Mouse (Mus musculus) right cerebral cortex, adult 18-20 months (tissue): Measurements from ENCODE around the gene Atp6v0a4.

Source experiments
- DNase-seq: peaks from one replicate; pipeline ENCODE4 v3.0.0; 2022; ENCODE audit warnings: mixed read lengths

Atp6v0a4 gene

DNA sequence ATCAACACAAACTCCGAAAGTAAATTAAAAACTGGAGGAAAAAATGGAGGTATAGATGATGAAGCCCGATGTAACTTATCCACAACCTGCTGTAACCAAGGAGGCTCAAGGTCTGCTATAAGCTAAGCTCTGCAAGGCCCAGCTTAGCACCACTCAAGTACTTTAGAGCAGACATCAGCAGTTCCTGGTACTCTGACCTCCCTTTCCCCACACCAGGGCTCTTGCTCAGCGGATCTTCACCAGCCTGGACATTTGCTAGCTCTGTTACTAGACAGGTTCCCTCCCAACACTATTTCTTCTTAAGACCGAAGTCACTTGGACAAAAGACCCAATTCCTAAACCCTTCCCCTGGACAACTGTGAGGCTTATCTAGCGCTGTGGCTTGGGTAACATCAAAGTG is 496 bp upstream of the Atp6v0a4 start:
- DNase-seq = no peak

DNA sequence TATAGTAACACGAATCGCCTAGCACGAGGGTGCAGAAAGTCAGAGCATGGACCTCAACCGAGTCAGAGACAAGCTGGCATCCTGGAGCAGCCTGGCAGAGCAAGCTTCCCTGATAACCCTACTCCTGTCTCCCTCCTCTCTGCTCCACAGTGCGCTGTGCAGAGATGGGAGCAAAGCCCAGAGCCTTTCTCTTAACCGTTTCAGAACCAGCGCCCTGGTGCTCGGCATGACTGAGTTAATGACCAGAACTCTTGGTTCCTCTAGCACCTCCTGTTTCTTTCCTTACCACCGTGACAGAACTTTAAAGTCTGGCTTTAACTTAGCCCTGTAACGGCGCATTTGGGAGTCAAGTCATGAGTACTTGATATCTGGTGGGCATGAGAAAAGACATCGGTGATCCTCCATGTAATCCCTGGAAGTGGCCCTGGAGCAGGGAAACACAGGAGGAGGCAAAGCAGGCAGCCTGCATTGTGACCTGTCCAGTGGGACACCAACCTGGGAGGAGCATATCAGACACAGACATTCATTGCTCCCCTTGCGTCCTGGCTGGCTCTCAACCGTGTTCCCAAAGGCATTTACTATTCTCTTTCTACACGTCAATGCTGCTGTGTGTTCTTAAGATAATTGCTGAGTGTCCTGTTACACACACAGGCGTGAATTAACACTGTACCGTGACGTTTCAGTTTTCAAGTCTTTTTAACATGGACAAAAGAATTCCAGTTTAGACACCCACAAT is 747 bp downstream of the Atp6v0a4 start:
- DNase-seq = no peak

DNA sequence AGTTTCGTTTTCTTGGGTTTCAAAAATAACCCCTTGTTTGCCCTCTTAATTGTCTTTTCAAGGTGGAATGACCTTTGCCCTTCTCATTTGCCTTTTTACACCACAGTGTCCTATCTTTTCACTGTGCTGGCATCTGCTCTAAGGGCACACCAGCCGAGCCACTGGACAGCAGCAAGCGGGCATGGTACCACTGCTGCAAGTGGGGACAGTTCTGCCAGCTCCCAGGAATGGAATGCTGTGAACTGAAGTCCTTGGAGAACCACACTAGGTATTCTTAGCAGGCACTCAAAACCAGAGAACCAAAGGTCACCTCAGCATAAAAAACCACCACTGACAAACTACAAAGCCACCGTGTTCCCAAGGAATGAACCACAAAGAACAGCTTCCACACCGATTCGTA is 1.6 kb downstream of the Atp6v0a4 start:
- no peak for DNase-seq

DNA sequence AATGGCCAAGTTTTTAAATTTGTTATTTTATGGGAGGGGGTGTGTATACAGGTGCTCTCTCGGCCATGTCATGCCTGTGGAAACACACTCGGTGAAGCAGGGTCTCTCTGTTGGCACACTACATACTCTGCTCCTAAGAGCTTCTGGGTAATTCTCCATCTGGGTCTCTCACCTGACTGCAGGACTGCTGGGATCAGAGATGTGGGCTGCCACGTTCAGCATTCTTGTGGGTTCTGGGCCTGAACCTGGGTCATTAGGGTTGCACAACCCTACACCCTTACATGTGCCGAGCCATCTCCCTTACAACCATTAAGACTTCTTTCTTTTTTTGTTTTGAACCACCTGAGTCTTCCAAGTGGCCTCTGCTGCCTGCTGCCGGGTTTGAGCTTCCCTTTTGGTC is 2.5 kb downstream of the Atp6v0a4 start:
- DNase-seq = no peak

DNA sequence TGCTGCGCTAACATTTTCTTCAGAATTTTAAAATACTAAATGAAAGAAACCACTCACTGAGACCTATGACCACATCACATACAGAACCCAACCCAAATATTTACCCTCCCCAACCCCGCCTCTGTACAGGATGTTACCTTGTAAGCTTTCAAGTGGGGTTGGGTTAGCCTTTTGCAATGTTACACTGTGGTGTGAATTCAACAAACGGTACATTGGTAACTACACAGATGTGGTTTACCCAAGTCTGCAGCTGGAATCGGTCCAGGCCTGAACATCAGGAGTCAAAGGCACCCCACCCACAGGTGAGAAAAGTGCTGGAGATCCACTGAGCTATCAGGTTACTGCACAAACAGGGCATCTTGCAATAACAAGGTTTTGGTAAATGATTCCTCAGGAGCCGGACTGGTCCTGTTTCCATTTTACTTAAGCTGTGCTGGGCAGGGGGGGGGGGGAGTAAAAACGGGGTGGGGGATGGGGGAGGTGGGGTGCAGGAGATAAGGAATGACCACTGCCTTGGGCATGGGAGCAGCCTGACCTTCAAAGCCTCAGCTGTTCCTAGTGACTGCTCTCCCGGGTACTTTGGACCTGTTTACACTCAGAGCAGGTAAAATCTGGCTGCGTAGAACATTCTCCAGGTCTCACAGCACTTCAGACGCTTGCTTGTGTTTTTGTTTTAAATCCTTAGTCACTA is 3.6 kb downstream of the Atp6v0a4 start:
- DNase-seq = no peak

DNA sequence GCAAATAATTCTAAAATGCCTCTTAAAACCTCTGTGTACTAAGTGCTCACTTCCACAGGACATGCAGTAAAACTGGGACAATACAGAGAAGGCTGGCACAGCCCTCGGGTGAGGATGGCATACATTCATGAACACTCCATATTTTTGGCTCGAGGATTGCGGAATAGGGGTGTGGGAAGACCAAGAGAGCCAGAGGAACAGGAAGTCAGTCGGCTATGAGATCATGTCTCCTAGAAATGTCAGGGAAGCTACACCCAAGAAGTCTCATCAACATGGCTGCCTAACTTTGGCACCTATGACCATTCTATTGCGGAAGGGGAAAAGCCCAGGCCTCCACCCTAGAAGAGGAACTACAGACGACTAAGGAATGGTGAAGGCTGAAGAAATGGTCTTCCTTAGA is 6.0 kb downstream of the Atp6v0a4 start:
- no peak for DNase-seq

DNA sequence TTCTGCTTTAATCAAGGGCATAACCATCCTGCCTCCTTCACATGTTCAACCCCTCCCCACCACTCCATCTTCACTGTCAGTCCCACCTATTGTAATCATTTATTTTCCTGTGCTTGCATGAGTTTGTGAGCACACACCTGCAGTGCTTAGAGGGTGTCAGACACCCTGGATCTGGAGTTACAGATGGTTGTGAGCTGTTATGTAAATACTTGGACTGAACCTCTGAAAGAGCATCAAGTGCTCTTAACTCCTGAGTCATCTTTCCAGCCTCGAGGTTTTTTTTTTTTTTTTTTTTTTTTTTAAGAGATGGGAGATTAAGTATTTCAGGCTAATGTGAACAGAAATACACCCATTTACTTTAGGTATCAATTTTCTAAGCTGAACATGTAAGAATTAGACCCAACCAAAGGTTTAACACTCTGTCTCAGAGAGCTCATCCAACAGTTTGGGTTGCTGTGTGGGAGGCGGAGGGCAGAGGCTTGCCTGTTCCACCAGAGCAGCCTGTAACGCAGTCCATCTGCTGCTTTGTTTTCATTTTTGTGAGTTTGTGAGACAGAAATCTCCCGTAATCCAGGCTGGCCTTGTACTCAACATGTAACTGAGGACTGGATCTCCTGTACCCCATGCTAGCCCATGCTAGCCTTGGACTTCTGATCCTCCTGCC is 8.1 kb downstream of the Atp6v0a4 start:
- peak; percentile 56 for DNase-seq

DNA sequence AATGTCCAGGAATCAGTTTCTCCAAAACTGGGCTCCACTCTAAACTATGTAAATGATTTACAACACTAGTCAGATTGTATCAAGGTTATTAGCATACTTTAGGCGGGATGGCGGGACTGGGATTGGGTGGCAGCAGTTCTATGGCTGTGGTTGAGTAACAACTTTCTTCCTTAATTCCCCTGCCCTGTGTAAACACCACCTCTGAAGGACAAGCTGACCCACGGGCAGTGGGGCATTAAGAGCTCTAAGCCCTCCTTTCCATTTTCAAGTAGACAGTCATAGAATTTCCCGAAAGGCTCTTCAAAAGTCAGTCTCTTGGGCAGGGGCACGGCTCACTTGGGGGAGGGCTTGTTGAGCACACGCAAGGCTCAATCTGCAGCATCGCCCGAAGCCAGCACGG is 13.5 kb downstream of the Atp6v0a4 start:
- DNase-seq = no peak

DNA sequence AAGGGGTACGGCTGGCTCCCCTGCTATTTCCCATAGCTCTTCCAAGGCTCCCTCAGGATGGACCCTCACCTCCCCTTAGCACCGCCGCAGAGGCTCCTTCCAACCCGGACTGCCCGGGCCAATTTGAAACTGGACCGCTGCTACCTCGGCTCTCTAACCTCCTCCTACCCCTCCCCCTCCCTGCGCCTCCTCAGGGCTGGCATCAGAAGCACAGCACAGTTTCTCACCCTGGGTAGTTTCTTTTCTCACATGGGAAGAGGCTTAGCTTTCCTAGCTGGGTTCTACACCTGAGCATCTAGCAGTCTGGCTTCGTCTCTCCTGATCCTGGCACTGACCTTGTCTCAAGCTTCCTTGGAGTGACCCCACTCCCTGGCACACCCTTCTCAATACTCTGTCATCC is 14.5 kb downstream of the Atp6v0a4 start:
- DNase-seq = no peak

DNA sequence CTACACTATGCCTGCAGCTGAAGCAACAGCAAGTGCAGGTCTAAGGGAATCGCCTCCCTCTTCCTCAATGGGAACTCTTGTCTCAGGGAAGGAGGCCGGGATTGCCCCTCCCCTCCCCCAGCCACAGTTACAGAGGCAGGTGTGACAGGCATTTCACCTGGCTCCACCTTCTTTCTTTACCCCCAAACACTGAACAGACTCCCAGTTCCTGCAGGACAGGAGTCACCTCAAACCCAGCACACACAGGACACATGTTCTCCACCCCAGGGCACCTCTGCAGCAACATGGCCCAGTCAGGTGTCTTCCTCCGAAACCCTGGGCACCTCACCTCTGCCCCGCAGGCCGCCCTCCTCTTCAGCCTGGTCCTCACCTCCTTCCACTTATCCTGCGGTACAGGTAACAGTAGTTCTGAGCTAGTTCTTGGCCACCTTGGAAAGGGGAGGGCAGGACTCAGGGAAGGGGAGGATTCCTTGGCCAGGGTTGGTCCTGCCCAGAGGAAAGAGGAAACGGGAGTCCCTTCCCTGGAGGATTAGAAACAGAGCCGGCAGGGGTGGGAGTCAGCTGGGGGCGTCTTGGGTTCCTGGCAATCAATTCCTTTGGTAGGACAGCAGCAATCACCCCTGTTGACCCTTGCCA is 15.1 kb downstream of the Atp6v0a4 start, which contains the start of gene Tmem213:
Tmem213 (plus strand) TSS at position 96 of the 636 bp plus-strand sequence.
- DNase-seq = no peak

DNA sequence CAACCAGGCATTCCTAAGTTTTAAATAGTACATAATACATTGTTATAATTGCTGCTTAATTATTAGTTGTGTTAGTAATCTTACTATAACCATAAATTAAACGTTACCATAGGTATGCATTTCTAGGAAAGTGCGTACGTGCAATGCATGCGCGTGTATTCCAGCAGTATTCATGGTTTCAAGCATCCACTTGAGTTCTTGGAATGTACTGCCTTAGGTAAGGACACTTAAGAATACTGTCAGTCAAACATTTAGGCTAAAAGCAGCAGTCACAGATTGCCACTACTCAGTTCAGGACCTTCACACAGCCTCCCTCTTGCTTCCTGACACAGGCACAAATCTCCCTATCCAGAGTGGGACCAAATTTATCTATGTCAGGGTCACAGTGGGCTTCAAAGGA is 15.9 kb downstream of the Atp6v0a4 start:
- DNase-seq = no peak

DNA sequence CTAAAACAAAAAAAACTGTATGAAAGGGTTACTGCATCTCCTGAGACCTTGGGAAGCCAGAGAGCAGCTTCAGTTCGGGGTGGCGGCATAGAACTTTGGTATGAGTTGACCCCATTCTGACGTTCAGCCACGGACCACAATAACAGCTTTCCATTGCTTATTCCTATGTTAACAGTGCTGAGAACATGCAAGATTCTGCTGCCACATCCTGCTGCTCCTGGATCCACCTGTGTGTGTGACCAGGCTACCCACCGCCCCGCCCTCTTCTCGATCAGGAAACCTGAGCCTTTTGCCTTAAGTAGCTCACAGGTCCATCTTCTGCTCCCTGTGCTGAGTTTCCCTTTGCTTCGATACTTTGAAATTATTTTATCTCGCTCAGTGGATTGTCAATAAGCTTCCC is 18.5 kb downstream of the Atp6v0a4 start:
- DNase-seq = no peak

DNA sequence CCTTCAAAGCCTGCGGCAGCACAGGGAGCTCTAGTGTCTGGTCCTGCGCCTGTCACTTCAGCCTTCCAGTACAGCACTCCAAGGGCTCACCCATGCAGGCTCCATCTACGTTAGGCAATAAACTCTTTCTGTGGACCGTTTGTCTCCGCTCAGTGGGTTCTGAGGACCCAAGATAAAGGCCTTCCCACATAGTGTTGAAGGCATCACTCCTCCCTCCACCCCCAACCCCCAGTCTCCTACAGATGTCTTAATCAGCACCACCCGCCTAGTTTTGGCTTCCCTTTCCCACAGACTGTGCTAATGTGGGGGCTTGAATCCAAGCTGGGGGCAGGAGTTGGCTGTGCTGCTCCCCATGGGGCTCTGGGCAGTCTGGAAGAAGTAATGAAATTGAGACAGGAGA is 20.6 kb downstream of the Atp6v0a4 start:
- no peak for DNase-seq

DNA sequence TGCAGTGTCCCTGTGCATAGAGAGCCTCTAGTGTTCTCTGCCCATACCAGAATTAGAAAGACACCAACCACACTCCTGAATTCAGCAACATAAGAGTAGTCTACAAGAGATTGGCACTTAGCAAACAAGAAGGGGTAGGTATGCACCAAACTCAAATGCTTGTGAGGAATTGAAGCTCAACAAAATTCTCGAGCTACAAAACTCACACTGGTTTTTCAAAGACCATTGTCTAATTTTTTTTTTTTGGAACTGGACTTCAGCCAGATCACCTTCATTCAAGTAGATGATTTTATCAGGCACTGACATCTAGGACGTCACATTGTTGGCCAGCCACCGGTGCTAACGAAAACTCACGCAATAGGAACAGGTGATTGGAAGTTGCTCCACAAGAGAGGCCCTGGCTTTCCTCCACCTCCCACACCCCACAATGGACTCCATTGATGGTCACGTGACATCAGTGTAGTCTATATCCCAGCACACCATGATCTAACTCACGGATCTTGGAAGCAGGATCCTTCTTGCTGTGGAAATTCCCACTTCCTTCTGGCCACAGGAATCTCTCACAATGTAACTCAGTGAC is 22.1 kb downstream of the Atp6v0a4 start:
- DNase-seq = no peak

DNA sequence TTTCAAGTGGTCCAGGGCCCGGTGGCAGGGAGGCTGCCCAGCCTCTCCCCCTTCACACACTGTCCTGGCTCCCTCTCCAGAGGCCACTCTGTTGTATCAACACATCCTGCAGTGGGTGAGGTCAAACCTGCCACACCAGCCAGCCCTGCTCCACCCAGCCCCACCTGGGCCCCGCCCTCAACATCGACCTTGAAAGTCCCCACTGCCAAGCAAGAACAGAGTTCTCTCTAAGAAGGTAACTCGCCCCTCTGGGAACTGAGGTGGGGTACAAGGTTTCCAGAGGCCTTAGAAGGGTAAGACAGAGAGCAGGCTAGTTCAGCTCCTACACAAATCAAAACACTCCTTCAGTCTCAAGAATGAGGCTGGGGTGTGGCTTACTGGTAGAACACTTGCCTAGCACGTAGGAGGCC is 27.4 kb downstream of the Atp6v0a4 start:
- DNase-seq = no peak

DNA sequence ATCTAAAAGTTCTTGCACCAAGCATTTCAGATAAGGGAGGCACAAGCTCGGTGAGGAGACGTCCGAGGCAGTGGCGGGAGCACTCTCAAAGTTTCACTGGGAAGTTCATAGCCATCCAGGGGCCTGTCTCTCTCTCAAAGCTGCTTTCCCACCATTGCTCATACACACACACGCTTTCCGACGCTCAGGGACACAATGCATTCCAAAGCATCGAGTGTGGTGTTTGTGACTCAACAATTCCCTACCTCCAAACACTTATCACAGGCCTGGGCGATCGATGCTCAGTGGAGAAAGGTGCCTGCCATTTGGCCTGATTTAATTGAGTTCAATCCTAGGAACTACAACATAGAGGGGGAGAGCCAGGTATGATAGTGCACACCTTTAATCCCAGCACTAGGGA is 29.7 kb downstream of the Atp6v0a4 start:
- no peak for DNase-seq

DNA sequence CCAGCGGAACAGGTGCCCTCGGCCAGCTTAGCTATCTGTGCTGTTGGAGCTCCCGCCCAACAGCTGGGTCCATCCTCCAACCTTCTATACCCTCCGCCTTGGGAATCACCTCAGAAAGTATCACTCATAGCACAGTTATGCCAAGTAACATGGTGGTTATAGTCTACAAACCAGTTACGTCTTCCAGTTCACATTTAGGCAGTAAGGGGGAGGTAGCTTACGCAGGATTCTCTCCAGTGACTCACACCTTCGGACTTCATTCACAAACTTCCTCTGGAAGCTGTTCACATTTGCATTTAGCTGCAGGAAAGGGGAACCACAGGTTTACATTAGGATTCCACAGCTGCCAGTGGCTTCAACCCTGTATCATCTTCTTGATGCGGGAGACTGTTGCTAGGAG is 31.8 kb downstream of the Atp6v0a4 start:
- no peak for DNase-seq

DNA sequence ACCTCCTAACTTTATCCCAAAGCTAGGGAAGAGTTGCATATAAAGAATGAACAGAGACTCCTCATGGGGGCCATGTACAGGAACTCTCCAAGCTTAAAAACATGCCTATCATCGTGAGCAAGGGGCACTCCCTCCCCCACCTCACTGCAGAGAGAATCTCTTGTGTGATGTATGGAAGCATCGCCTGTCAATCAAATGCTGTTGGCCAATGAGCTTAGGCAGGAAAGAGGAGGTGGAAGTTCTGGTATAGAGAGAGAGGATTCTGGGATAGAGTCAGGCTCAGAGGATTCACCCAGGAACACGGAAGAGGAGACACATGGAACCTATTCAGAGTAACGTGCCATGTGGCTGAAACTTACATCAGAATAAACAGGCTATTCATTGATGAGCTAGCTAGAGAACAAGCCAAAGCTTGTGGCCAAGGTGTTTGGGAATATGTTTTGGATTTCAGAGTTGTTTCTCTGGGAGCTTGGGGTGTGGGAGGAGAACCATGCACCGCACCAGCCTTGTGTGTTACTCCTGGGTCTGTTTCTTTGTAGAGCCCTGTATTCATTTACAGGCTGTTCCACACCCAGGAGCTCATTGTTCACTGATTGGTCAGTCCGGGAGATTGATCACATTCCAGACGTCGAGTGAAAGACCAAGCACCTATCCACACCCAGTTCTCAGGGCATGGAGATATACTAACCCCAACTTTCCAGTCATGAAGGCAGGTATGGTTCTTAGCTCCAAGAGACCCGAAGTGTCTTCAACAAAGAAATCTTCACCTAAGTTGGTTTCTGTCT is 37.0 kb downstream of the Atp6v0a4 start:
- no peak for DNase-seq

DNA sequence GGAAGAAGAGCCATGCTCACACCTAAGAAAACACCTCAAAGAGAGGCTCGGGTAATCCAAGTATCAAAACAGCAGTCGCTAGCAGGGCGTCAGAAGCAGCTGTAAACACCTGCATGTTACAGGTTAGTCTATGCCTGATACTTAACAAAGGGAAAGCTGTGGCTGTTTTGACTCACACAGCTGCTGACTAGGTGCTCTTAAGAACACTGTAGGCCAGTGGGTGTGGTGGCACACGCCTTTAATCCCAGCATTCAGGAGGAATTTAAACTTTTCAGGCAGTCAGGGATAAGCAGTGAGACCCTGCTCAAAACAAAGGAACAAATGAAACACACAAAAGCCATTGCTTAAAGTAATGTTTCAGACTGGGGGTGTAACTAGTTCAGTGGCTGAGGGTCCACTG is 41.2 kb downstream of the Atp6v0a4 start:
- no peak for DNase-seq

DNA sequence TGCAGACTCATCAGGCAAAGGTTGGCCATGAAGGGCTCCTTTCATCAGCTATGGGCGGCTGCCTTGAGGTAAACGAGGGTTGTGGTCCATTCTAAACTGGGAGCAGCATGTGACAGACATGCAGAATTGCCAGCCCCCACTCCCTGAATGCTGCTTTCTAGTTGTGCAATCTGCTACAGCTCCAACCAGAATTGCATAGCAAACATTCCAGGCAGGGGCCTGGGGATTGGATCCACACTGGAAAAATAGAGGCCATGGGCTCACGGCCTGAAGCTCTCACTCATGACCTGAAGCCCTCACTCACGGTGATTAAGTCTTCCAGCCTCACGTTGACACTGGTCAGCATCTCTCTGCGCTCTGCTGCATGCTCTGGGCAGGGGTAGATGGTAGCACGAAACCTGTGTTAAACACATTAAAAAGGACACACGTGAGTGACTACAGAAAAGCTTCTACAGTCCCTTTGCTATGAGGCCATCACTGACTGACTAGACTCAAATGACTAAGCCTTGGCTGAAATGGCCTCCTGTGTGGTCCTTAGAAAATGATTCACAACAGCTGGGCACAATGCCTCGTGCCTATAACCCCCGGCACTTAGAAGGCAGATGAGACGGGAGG is 42.6 kb downstream of the Atp6v0a4 start:
- DNase-seq = no peak

DNA sequence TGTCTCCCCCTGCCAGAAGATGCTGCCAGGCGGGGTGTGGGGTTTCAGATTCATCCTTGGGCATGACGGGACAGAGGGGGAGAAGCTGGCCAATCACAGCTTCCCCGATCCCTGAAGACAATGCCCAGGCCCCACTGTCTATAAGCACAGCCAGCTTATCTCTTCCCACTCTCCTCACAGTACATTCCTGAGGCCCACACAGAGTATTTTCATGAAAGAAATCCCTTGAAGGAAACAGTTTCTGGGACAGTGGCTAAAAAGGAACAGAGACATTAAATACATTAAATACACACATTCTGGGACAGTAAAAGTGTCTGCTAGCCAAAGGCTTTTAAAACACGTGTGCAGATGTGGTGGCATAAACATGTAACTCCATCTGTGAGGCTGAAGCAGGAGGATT is 44.0 kb downstream of the Atp6v0a4 start:
- DNase-seq = no peak

DNA sequence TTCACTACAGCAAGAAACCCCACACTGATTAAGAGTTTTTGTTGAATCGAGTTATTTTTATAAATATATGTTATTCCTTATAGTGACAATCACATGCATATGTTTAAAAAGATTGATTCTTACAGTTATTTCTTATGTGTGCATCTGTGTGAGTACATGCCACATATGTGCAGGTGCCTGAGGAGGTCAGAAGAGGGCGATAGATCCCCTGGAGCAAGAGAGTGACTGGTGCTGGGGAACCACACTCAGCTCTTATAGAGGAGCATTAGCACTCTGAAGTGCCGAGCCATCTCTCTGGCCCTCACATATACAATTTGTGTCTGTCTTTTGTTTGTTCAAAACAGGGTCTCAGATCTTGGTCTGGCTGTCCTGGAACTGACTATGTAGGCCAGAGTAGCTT is 50.8 kb downstream of the Atp6v0a4 start:
- DNase-seq = no peak
